Comparison of ENCODE assay signal across 7 mouse cellular contexts in the genomic region with DNA sequence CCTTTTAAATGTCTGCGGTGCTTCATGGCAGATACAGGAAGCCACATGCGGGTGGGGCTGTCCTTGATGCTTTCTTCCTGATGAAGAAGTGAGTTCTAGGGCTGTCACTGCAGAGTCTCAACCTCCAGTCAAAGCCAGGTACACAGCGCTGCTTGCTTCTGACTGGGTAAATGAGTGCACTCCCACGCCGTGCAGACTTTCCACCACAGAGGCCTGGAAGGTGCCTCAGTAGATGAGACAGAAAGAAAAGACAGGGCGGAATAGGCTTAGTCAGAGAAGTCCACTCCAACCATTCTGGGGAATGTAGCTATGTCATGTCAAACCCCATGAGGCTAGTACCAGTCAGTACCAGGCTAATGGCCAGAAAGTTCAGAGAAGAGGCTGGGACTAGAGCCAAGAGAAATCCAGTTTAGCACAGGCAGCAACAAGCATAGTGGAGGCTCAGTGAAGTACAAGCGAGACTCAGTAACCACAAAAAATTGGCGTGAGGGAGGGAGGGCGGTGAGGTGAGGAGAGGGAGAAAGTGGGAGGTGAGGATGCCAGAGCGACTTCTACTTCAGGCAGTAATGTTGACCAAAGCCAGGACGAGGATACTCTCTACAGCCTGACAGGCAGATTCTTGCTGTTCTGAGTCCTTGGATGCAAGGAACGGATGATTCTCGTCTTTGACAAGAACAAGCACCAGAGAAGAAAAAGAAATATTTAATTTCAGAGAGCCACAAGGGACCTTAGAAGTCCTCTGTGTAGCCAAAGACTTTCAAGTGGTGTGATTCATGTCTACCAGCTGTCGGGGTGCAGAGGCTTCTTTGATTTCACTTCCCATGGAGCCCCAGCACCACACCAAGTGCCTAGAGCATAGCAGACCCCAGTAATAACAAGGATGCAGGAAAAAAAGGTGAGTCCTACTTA.
DNase-seq lines count a peak whose midpoint lies in the region; ATAC-seq lines count a peak whose summit lies in the region.

No protein-coding gene starts in this region.

- H3K36me3 ChIP-seq in heart, embryonic 12.5 days = no peaks in the 10 kb centered on the region
- no peaks in the 10 kb centered on the region for H3K36me3 ChIP-seq in heart, embryonic 11.5 days (ENCODE audit: control insufficient read depth, insufficient read depth, low read length)
- no peaks in the 10 kb centered on the region for H3K36me3 ChIP-seq in neural tube, embryonic 15.5 days

- DNase-seq in 3T3-L1 (ENCODE audit: low read depth, low spot score) (peak; percentile 98), NIH3T3 (ENCODE audit: low read depth) (peak; percentile 70)
- peak; percentile 30 to 72 for DNase-seq in kidney, adult 8-10 months

- no peak overlapping the region for H3K27ac ChIP-seq in heart, embryonic 12.5 days (ENCODE audit: poor library complexity, severe bottlenecking)
- H3K27ac ChIP-seq in heart, embryonic 11.5 days (ENCODE audit: low read depth, low read length) = no peak overlapping the region
- H3K27ac ChIP-seq in neural tube, embryonic 15.5 days (replicated peaks) = no peak overlapping the region

- WGBS in heart, embryonic 12.5 days = 58% methylated on average over 14 of the region's 14 CpGs
- 67% methylated on average over 14 of the region's 14 CpGs for WGBS in heart, embryonic 11.5 days (ENCODE audit: insufficient replicate concordance)
- WGBS in neural tube, embryonic 15.5 days = 87% methylated on average over 14 of the region's 14 CpGs

- H3K4me3 ChIP-seq in heart, embryonic 12.5 days = no peak overlapping the region
- no peak overlapping the region for H3K4me3 ChIP-seq in heart, embryonic 11.5 days (ENCODE audit: low read depth, low read length)
- no peak overlapping the region for H3K4me3 ChIP-seq in neural tube, embryonic 15.5 days (replicated peaks)

- no peaks in the 10 kb centered on the region for H3K27me3 ChIP-seq in heart, embryonic 12.5 days (replicated peaks)
- H3K27me3 ChIP-seq in heart, embryonic 11.5 days (ENCODE audit: control insufficient read depth, insufficient read depth, low read length) = no peaks in the 10 kb centered on the region
- H3K27me3 ChIP-seq in neural tube, embryonic 15.5 days (replicated peaks) = no peaks in the 10 kb centered on the region

- ATAC-seq in heart, embryonic 12.5 days (ENCODE audit: insufficient number of reproducible peaks, low FRiP score) = 0 out of 2 replicates have a peak, but pooled peaks have one; percentile 39
- no peak; the same call in 1 of the 2 replicates for ATAC-seq in heart, embryonic 11.5 days (replicated peaks; ENCODE audit: insufficient number of reproducible peaks, low FRiP score, low TSS enrichment)
- peak; percentile 84 for ATAC-seq in megakaryocyte, adult 5-6 weeks (ENCODE audit: poor library complexity, severe bottlenecking)
- no peak for ATAC-seq in neural tube, embryonic 15.5 days (ENCODE audit: low FRiP score)

- no peak overlapping the region for H3K9ac ChIP-seq in heart, embryonic 12.5 days
- H3K9ac ChIP-seq in heart, embryonic 11.5 days (ENCODE audit: low read depth, low read length) = no peak overlapping the region
- no peak overlapping the region for H3K9ac ChIP-seq in neural tube, embryonic 15.5 days (replicated peaks)

- no peaks in the 10 kb centered on the region for H3K9me3 ChIP-seq in heart, embryonic 12.5 days (replicated peaks)
- H3K9me3 ChIP-seq in heart, embryonic 11.5 days (replicated peaks; ENCODE audit: control insufficient read depth, low read length) = no peaks in the 10 kb centered on the region
- H3K9me3 ChIP-seq in neural tube, embryonic 15.5 days (replicated peaks) = no peaks in the 10 kb centered on the region

- H3K4me1 ChIP-seq in heart, embryonic 12.5 days (replicated peaks) = peaks cover 14% of the 10 kb centered on the region
- H3K4me1 ChIP-seq in heart, embryonic 11.5 days (ENCODE audit: control insufficient read depth, insufficient read depth, low read length) = peaks cover 3% of the 10 kb centered on the region; the same call in 1 of the 2 replicates
- H3K4me1 ChIP-seq in neural tube, embryonic 15.5 days = no peaks in the 10 kb centered on the region

- no peak overlapping the region for H3K4me2 ChIP-seq in heart, embryonic 12.5 days
- H3K4me2 ChIP-seq in heart, embryonic 11.5 days = no peak overlapping the region
- no peak overlapping the region for H3K4me2 ChIP-seq in neural tube, embryonic 15.5 days

Comparison
In these comparisons a context has a peak if more than half of its experiments do, and no peak if none do; other contexts are left out.
1. ATAC-seq: peak in heart, embryonic 12.5 days (single experiment) and megakaryocyte, adult 5-6 weeks (single experiment); none in heart, embryonic 11.5 days (single experiment) and neural tube, embryonic 15.5 days (single experiment).
2. Peak in every context shown above with its lines, with median percentiles within 50 percentile points of each other: DNase-seq.